Mouse (Mus musculus): ENCODE measurements around the gene Nin.

- TF ChIP-seq CTCF (IDR thresholded peaks at IDR 0.05; ENCODE audit: borderline replicate concordance, insufficient read depth, low read length) (no peak), POLR2A (IDR thresholded peaks at IDR 0.05; ENCODE audit: low read depth, low read length) (no peak)
These were observed 11.1 kb downstream of the Nin start for GRCm38 (mm10) chr12:70102426-70102825.
